Mouse (Mus musculus): ENCODE measurements around the gene Gm44.
"Not testable (repeated sequence)": the region's sequence is repeated elsewhere in the genome, so short reads cannot be mapped to it uniquely, and the experiment has no call there.

Gm44 gene

GRCm38 (mm10) chrX:90891842-90892241, at the start of gene Gm44:
Gene Gm44 (plus strand): TSS chrX:90892142.
- no peak for DNase-seq (ENCODE audit: low read depth, low spot score)

- peak; percentile 11 for DNase-seq (ENCODE audit: low read depth, low spot score)
Observed at GRCm38 (mm10) chrX:90927989-90928388, 36.0 kb downstream of the Gm44 start.

DNA sequence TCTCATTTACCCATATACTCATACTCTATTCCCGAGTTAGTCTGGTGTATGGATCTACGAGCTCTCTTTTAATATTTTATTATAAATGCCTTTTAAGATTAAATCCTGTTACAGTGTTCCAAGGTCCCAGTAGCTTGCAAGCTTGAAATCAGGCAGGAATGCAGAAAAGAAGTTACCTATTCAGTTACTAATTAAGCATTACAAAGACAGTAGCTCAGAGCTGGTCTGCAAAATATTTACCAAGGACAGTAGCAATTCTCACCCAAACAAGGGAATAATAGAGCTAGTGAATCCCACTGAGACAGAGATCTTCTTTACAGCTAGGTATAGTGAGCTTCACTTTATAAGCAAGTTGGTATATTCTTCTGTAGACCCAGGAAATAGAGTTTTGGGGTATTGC, 46.3 kb downstream of the Gm44 start:
- not testable (repeated sequence) for DNase-seq (ENCODE audit: low read depth, low spot score)
